Mouse (Mus musculus) liver, embryonic 14.5 days (tissue): ENCODE results near the gene Pde4a.

Experiments
- CTCF ChIP-seq: IDR thresholded peaks from 2 replicates; pipeline ENCODE4 v1.5.1; 2016; ENCODE audit warnings: antibody characterized with exemption, low read depth, control low read depth
- EP300 ChIP-seq: IDR thresholded peaks from 2 replicates; pipeline ENCODE4 v1.6.1; 2016; ENCODE audit warnings: antibody characterized with exemption, low read depth

DNA sequence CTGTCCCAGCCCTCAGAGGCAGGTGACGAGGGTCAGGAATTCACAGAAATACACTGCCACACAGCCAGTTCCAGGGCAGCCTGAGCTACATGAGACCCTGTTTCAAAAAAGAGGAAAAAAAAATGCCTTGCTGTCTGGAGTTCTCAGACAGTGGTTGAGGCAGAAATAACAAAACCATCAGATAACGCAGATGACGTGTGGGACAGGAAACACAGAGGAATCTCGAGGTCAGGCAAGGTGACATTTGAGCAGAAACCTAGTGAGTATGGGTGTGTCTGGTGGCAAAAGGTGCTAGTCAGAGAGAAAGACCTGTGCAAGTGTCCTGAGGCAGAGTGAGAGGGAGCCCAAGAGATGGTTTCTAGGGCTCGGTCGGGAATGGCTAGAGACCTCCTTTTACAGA is 6.8 kb downstream of the Pde4a start:
- TF ChIP-seq EP300 (no peak), CTCF (no peak)
